Mouse (Mus musculus) gastrocnemius, postnatal 4 days (tissue): Measurements from ENCODE around the gene Flna. TPM values are rescaled to one million over a fixed set of nuclear protein-coding genes. Genes with fewer than 3 reads are reported as not detected.

Source experiments
- DNase-seq, 2 experiments: peaks; one replicate each; pipeline ENCODE4 v3.0.0; 2021 to 2022; ENCODE audit warnings: low spot score in 2 of 2, mixed read lengths in 2 of 2
- long read RNA-seq, 2 experiments: library from polyadenylated mRNA; stranded (forward); transcript quantifications; one replicate each; pipeline ENCODE4 v2.0.0; 2021
- total RNA-seq, 2 experiments: library from RNA; stranded (reverse); gene quantifications; 2 replicates each; pipeline ENCODE4 v1.2.3; 2021

Gene Flna
- 100 to 1,000 TPM; 265 to 281 TPM for total RNA-seq
- long read RNA-seq, experiment 1, full-length matches to known transcripts, result 22 of 110 reads
- long read RNA-seq, experiment 1, partial matches to known transcripts, result 66 of 110 reads
- long read RNA-seq, experiment 1, other reads (novel, unspliced or antisense), result 22 of 110 reads
- long read RNA-seq, experiment 2, full-length matches to known transcripts, result 45 of 172 reads
- long read RNA-seq, experiment 2, partial matches to known transcripts, result 96 of 172 reads
- long read RNA-seq, experiment 2, other reads (novel, unspliced or antisense), result 31 of 172 reads

DNA sequence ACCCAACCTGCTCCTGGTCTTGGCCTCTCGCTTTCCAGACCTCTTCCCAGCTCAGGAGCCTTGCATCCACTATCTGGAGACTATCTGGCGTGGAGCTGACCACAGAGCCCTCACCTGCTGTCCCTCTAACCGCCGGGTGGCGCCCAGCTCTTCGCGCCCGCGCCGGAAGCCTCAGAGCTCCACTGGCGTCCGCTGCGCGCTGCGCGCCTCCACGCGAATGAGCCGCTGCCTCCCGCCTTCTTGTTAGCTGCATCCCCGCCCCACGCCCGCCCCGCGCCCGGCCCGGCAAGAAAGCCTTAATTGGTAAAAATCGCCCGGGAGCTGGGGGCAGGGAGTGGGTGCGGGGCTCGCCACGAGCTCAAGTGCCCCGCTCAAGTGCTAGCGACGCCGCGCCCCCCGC is at the start of gene Flna:
Gene Flna, minus strand, starts transcription at position 206 of the 400 bp plus-strand sequence.
- peak; percentile 53 to 63 for DNase-seq

DNA sequence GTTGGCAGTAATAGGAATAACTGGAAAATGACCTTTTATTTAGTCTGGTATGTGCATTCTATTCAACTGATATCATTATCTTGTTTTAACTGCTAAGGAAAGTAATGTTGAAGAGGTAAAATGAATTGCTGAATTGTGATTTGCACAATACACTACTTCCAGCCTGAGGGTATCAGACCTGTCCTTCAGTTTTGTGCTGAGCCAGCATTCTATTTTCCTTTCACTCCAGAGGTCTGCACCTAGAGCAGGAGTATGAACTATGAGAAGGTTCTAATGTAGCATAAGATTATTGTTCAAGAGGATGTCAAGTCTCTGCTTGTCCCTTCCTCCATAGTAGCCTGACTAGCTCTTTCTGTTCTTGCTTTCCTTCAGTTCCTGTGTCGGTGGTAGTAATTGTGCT is 48.7 kb upstream of the Flna start:
- DNase-seq, result no peak

DNA sequence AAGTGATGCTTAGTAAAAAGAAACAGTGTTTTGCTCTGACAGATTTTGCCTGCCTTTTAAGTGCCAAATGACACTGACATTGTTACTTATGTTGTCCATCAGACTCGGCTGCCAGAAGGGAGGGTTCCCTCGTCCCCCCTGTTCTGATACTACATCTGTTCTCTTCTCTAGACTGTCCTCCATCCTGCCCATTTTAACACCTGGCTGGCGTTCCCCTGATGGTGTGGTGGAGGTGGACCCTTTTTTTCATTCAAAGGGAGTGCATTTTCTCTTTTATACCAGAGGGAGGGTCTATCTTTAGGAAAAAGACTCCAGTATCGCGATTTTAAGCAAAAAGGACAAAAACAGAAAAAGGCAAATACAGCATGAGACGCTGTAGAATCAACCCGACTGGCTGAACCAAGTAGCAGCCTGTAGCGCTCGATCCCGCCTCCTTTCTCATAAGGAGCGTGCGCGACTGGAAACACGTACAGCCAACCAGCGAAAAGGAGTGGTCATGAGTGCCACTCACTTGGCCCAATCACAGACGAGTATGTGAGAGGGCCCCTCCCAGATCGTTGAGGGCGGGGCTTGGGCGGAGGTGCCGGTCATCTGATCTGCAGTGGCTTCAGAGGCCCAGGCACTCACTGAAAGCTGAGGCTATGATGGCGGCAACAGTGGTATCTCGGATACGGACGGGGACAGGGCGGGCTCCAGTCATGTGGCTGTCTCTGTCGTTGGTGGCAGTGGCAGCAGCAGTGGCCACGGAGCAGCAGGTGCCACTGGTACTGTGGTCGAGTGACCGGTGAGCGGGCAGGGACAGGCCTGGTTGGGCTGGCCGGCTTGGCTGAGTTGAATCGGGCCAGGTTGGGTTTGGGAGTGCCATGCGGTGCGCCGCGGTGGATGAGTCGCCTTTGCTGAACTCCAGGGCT is 47.2 kb upstream of the Flna start, which contains the start of gene Atp6ap1:
Gene Atp6ap1, plus strand, starts transcription at position 560 of the 911 bp plus-strand sequence.
- peak; percentile 73 to 91 for DNase-seq

GRCm38 (mm10) chrX:74293431-74293830 is 43.8 kb upstream of the Flna start:
- DNase-seq, result no peak

- no peak for DNase-seq
Measured at GRCm38 (mm10) chrX:74283092-74283437, 33.4 kb upstream of the Flna start.

DNA sequence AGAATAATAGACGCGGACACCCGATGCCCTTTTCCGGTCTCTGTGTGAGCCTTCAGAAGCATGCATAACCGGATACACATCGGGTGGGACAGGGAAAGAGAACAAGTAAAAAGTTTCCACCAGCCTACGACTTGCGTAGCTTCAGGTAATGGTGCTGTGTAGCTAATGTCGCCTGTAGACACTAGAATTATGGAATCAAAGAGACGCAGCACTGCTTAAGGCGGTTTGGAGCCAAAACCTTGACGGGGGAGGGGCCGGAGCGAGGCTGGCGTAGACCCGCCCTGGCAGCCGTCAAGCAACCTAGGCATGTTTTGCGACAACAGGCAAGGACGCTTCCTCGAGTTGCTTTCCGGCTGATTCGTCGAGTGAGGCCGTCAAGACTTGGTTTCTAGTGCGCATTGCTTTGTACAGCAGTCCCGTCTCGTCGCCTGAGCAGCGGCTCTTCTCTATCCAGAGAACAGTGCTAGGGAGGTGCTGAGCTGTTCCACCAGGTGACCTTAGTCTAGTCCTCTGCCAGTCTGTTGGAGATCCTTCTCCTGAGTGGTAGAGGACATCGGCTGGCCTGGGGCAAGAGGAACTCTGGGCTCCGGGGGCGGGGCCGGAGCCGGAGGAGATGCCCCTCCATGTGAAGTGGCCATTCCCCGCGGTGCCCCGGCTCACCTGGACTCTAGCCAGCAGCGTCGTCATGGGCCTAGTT is 32.9 kb upstream of the Flna start:
- peak; percentile 54 to 79 for DNase-seq

DNA sequence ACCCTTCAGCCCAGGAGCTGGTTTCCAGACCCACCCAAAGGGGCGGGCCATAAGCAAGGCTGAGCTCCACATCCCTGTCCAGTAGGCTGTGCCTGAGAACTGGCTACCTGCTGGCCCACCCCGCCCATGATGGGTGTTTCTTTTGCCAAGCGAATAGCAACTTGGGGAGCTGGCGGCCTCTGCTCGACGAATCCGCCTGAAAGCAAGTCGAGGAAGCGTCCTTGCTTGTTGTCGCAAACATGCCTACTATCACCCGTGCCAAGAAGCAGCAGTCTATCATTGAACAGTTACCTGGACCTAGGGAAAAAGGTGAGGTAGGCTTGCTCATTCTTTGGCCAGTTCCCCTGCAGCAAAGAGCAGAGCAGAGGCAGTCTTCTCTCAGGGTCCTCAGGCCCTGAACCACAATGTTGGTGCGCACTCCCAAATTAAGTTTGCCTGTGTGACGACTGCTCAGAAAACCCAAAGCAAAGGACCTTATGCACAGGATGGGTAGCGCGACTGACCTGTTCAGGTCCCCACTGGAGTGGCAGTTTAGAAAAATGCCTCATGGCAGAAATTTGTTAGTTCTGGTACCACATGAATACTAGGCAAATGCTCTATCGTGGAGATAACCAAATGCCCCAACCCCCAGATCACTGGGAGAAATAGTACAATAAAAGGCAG is 32.2 kb upstream of the Flna start, which contains the start of the genes Taz and Dnase1l1:
Gene Taz, plus strand, starts transcription at position 181 of the 663 bp plus-strand sequence.
Gene Dnase1l1, minus strand, starts transcription at position 606 of the 663 bp plus-strand sequence.
- DNase-seq, result peak; percentile 34 to 72

- no peak for DNase-seq
Measured at GRCm38 (mm10) chrX:74281041-74281731, 31.6 kb upstream of the Flna start.

DNA sequence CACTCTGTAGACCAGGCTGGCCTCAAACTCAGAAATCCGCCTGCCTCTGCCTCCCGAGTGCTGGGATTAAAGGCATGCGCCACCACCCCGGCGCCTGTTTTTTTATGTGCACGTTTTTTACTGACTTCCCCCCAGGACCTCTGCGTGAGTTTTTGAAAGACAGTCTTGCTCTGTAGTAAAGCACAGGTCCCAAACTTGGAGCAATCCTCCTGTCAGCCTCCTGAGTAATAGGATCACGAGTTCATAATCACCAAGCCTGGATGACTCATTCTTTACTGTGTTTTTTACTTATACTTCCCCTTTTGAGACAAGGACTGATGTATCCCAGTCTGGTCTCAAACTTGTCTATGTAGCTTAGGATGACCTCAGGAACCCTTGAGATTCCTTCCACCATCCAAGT is 28.3 kb upstream of the Flna start:
- no peak for DNase-seq

- no peak for DNase-seq
Measured at GRCm38 (mm10) chrX:74273422-74274322, 24.1 kb upstream of the Flna start.

DNA sequence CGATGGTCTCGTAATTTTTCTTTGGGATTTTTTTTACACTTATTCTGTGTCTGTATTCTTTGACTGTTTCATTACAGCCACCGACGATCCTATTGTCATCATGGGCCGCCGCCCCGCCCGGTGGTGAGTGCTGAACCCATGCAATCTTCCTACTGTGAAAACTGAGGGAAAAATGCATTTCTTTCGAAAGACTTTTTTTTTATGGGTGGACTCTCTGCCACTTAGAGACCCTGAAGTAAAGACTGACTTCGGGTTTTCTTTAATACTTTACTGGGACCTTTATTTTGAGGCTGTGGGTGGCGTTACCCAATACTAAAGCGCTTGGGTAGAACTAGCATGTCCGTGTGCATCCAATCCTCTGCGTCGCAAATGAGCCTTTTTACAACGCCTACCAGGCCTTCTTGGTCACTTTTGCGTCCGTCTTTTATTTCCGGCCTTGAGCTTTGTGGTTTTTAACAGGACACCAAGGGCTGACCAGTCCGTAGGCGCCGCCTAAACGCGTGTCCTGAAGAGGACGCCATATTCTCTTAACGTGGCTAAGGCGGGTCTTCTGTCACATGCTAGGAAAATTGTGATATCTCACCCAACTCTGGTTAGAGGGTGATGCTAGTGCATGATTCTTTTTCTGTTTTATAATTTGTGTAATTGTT is 21.4 kb upstream of the Flna start:
- peak in 1 of 2 experiments; percentile 29 for DNase-seq

DNA sequence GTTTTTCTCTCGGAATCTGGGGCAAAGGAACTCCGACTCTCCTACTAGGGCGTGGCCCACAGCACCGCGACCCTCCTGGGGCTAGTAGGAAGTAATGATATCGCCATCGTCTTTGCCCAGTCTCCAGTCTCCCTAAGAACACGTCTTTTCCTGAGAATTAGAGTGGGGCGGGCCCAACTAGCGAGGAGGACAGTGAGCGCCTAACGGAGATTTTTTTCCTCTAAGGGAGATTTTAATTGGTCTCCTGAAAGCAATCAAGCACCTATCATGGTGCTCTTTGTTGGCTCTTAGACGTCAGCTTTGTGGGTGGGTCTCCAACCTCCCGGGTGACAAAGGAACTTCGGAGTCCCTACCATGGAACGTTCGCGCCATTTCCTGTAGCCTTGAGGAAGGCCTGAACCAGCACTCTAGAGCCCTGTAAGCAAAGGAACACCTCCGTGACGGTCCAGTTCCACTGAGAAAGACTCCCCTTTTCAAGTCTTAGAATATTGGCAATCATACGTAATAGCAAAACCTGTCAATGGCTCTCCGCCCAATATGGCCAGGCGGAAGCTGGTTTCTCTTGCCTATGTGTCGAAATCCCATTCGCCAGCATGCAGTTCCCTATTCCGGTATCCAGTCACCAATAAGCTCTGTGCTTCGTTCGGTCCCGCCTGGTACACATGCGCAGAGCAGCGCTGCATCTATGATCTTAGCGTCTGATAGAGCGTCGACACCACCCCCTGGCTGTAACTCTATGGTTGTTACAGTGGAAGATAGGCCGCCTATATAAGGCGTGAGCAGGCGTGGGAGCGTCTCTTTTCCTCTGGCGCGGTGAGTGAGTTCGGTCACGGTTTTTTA is 20.7 kb upstream of the Flna start, which contains the start of gene Rpl10:
Gene Rpl10, plus strand, starts transcription at position 751 of the 840 bp plus-strand sequence.
- peak; percentile 70 to 83 for DNase-seq

- DNase-seq, result no peak
Measured at GRCm38 (mm10) chrX:74269736-74270061, 20.1 kb upstream of the Flna start.

DNA sequence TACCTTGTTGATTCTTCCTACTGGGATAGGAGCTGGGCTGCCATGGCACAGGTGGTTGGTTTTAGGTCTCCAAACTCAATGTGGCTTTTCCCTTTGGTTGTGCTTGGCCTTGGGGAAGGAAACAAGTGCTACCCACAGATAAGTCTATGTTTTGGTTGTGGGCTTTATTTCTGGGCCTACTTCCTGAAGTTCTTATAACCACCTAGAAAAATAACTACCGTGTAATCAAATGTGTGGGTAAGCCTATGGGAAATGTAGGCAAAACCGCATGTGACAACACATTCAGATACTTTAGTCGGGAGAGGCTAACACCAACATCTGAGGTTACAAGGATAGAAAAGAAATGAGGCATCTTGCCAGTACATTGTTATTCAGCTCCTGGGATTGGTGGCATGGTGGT is 8.1 kb upstream of the Flna start:
- DNase-seq, result no peak

DNA sequence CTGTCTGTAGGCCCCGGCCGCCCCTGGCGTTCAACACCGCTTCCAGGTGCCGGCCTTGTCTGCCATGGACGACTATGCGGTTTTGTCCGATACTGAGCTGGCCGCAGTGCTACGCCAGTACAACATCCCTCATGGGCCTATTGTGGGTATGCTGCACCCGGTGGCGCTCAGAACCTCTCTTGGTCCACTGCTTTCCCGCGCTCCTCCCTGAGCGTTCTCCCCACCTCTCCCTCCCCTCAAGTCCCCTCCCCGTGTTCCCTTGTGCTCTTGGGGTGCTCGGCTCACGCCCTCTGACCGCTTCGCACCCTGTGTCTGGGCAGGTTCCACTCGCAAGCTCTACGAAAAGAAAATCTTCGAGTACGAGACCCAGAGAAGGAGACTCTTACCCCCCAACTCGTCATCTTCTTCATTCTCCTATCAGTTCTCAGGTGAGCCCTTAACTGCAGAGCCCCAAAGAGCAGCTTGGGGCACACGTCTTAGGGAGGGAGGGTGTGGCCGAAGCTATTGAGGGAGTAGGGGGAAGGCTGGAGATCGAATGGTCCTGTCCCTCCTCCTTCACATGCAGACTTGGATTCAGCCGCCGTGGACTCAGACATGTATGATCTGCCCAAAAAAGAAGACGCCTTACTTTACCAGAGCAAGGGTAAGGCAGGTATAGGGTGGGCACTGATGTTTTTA is 5.4 kb upstream of the Flna start:
- no peak for DNase-seq

DNA sequence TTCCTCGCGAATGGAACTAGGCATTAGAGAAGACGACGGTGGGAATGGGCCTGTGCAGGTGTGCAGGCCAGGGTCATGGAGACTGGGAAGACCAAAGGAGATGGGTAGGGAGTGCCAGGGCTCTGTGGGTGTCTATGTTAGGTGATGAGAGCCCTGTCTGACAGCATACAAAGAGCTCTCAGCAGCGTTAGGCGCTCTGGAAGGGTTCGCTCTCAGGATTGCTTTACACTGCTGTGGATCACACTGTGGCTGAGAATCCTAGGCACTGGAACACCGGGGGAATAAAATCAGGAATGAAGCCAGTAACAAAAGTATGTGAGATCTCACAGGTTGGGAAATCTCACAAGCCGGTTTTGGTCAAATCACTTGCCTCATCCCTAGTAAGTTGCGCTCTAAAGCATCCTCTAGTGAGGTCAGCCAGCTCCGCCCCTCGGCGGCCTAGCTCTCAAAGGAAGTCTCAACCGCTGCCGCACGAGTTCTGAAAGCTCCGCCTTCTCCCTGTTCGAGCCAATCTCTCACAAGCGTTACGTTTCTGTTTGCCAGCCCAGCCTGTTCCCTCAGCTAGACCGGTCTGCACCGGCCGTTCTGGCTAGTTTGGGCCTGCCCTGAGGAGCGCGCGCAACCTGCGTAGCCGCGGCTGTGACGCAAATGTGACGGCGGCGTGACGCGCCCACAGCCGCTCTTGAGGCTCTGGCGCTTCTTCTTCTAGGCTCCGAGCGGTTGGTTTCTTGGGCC is 4.7 kb upstream of the Flna start, which contains the start of gene Emd:
Gene Emd, plus strand, starts transcription at position 535 of the 735 bp plus-strand sequence.
- DNase-seq, result peak; percentile 50 to 72
